Mouse (Mus musculus) T-cell, adult 66 days (primary cell): Measurements from ENCODE around the gene Commd8. TPM values are rescaled to one million over a fixed set of nuclear protein-coding genes. Genes with fewer than 3 reads are reported as not detected.

ENCODE experiments used
- total RNA-seq, 2 experiments: library from RNA; stranded (reverse); gene quantifications; 3 replicates in 1 of 2; 4 replicates in 1 of 2; pipeline ENCODE4 v1.2.4; 2023

Commd8 gene
- total RNA-seq, result 100 to 1,000 TPM; 114 to 131 TPM

DNA sequence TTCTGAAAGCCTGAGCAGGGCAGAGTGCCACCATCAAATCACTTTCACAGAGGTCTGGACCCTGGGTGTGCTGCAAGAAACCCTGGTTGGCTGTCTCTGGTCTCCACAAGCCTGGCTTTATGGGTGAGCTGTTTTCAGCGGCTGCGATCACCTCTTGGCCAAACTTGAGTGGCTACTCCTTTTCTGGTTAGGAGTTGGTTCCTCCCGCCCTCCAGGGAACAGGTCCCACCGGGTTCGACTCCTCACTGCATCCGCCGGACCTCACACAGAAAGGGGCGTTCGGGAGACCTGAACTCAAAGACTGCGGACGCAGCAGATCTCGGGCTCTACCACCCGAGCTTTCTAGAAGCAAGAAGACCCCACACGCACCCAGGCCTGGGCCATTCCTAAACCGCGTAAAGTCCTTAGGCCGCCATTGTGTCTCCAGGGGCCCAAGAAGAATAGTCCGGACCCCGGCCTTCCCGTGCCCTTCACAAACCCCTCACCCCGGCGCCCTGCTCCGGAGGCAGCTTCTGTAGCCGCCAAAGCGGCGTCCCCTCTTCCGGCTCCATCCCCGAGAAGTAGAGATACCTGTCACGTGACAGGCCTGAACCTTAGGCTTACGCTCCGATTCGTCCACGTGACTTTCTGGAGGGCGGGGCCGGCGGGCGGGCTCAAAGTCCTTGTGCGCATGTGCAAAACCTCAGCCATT is at the start of gene Commd8:
TSS of gene Commd8 (minus strand) at position 596 of the 691 bp plus-strand sequence.

